Mouse (Mus musculus) liver, embryonic 16.5 days (tissue): ENCODE measurements around the gene Dek. TPM values are rescaled to one million over a fixed set of nuclear protein-coding genes. Genes with fewer than 3 reads are reported as not detected.

ENCODE experiments used
- ATAC-seq: fragments of 200-750 bp; cut with Nextera tagmentation; 2 replicates; pipeline ENCODE4 v1.8.0; 2017; ENCODE audit warnings: low read depth, mild to moderate bottlenecking, moderate number of reproducible peaks, moderate library complexity
- H3K27ac ChIP-seq: fragments of 300-500 bp; sonication (generic); 2 replicates; pipeline ENCODE4 v1.5.1; 2014; ENCODE audit warnings: mild to moderate bottlenecking, low read length
- H3K27me3 ChIP-seq: fragments of 300-500 bp; sonication (generic); 2 replicates; pipeline ENCODE4 v1.6.1; 2014; ENCODE audit warnings: low read depth, low read length, mixed read lengths; ENCODE audit not compliant: control insufficient read depth, insufficient read depth
- H3K36me3 ChIP-seq: fragments of 300-500 bp; sonication (generic); 2 replicates; pipeline ENCODE4 v1.6.1; 2014; ENCODE audit warnings: mild to moderate bottlenecking; ENCODE audit not compliant: control insufficient read depth, insufficient read depth
- H3K4me1 ChIP-seq: fragments of 300-500 bp; sonication (generic); 2 replicates; pipeline ENCODE4 v1.6.1; 2014; ENCODE audit warnings: low read depth, low read length, mixed read lengths; ENCODE audit not compliant: control insufficient read depth
- H3K4me2 ChIP-seq: fragments of 300-500 bp; sonication (generic); 2 replicates; pipeline ENCODE4 v1.6.1; 2014; ENCODE audit warnings: low read depth, low read length, mixed read lengths
- H3K4me3 ChIP-seq: fragments of 300-500 bp; sonication (generic); 2 replicates; pipeline ENCODE4 v1.5.1; 2014; ENCODE audit warnings: low read depth, mild to moderate bottlenecking, low read length
- H3K9ac ChIP-seq: fragments of 300-500 bp; sonication (generic); 2 replicates; pipeline ENCODE4 v1.6.1; 2014; ENCODE audit warnings: low read depth, low read length
- H3K9me3 ChIP-seq: fragments of 300-500 bp; sonication (generic); replicated peaks from 2 replicates; pipeline ENCODE4 v1.6.1; 2016; ENCODE audit warnings: low read length; ENCODE audit not compliant: control insufficient read depth
- WGBS: fragments of 180-500 bp; shearing (Covaris S2); extraction: QIAGEN DNeasy Blood & Tissue Kit; methylation state at CpG from one replicate; pipeline ENCODE4 v1.1.7; 2014; ENCODE audit not compliant: insufficient replicate concordance; 5-methylcytosine and 5-hydroxymethylcytosine counted together
- polyA plus RNA-seq: library from polyadenylated mRNA; unstranded; fragments of >200 nt; fragmentation: Nextera tagmentation; extraction: Ambion mirVana; gene quantifications from 2 replicates; pipeline ENCODE4 v1.2.1, GENCODE M21; 2015

Gene Dek
- polyA plus RNA-seq, 1 experiment from 2014 or later: 294 TPM

GRCm38 (mm10) chr13:47142764-47143163 is 36.8 kb upstream of the Dek start:
- WGBS: 57% methylated on average over 6 of the region's 6 CpGs
- no peak overlapping the region for H3K4me2 ChIP-seq
- H3K4me1 ChIP-seq: no peaks in the 10 kb centered on the region
- H3K9me3 ChIP-seq: no peaks in the 10 kb centered on the region
- no peak overlapping the region for H3K4me3 ChIP-seq
- no peak for ATAC-seq
- H3K36me3 ChIP-seq: no peaks in the 10 kb centered on the region
- H3K27ac ChIP-seq: no peak overlapping the region
- H3K9ac ChIP-seq: no peak overlapping the region
- no peaks in the 10 kb centered on the region for H3K27me3 ChIP-seq

- Histone ChIP-seq H3K27ac (no peak overlapping the region), H3K4me2 (no peak overlapping the region), H3K27me3 (no peaks in the 10 kb centered on the region), H3K36me3 (no peaks in the 10 kb centered on the region), H3K9ac (no peak overlapping the region), H3K4me1 (no peaks in the 10 kb centered on the region), H3K4me3 (no peak overlapping the region), H3K9me3 (no peaks in the 10 kb centered on the region)
- ATAC-seq: no peak
- WGBS: 68% methylated on average over 7 of the region's 7 CpGs
Measured at GRCm38 (mm10) chr13:47135741-47136140, 29.7 kb upstream of the Dek start.

GRCm38 (mm10) chr13:47134836-47135235 is 28.8 kb upstream of the Dek start:
- Histone ChIP-seq H3K9me3 (no peaks in the 10 kb centered on the region), H3K9ac (no peak overlapping the region), H3K27me3 (no peaks in the 10 kb centered on the region), H3K36me3 (no peaks in the 10 kb centered on the region), H3K4me2 (no peak overlapping the region), H3K4me3 (no peak overlapping the region), H3K4me1 (no peaks in the 10 kb centered on the region), H3K27ac (no peak overlapping the region)
- WGBS: 83% methylated on average over 7 of the region's 7 CpGs
- ATAC-seq: no peak

- WGBS: 77% methylated on average over 8 of the region's 8 CpGs
Measured at GRCm38 (mm10) chr13:47133058-47133457, 27.1 kb upstream of the Dek start.

GRCm38 (mm10) chr13:47129090-47129489 is 23.1 kb upstream of the Dek start:
- Histone ChIP-seq H3K36me3 (no peaks in the 10 kb centered on the region), H3K27ac (no peak overlapping the region), H3K9ac (no peak overlapping the region), H3K27me3 (peaks cover 3% of the 10 kb centered on the region), H3K9me3 (no peaks in the 10 kb centered on the region), H3K4me2 (no peak overlapping the region), H3K4me3 (no peak overlapping the region), H3K4me1 (no peaks in the 10 kb centered on the region; the same call in 1 of the 2 replicates)
- 66% methylated on average over 4 of the region's 4 CpGs for WGBS
- ATAC-seq: no peak

More at GRCm38 (mm10) chr13:47133058-47133457, 27.1 kb upstream of the Dek start:
- Histone ChIP-seq H3K27ac (no peak overlapping the region), H3K4me1 (no peaks in the 10 kb centered on the region), H3K4me2 (no peak overlapping the region), H3K9ac (no peak overlapping the region), H3K4me3 (no peak overlapping the region), H3K9me3 (no peaks in the 10 kb centered on the region), H3K36me3 (no peaks in the 10 kb centered on the region), H3K27me3 (no peaks in the 10 kb centered on the region)
- no peak for ATAC-seq

GRCm38 (mm10) chr13:47125595-47125994 is 19.6 kb upstream of the Dek start:
- Histone ChIP-seq H3K4me3 (no peak overlapping the region), H3K4me1 (no peaks in the 10 kb centered on the region; the same call in 1 of the 2 replicates), H3K36me3 (no peaks in the 10 kb centered on the region), H3K9ac (no peak overlapping the region), H3K4me2 (no peak overlapping the region), H3K9me3 (no peaks in the 10 kb centered on the region), H3K27me3 (peaks cover 35% of the 10 kb centered on the region), H3K27ac (no peak overlapping the region)
- WGBS: 68% methylated on average over 5 of the region's 5 CpGs
- no peak for ATAC-seq

GRCm38 (mm10) chr13:47124986-47125385 is 19.0 kb upstream of the Dek start:
- H3K9ac ChIP-seq: no peak overlapping the region
- no peak overlapping the region for H3K4me3 ChIP-seq
- no peak overlapping the region for H3K4me2 ChIP-seq
- H3K36me3 ChIP-seq: no peaks in the 10 kb centered on the region
- WGBS: 77% methylated on average over 6 of the region's 6 CpGs
- no peak overlapping the region for H3K27ac ChIP-seq
- no peaks in the 10 kb centered on the region for H3K9me3 ChIP-seq
- H3K4me1 ChIP-seq: no peaks in the 10 kb centered on the region; the same call in 1 of the 2 replicates
- ATAC-seq: no peak
- H3K27me3 ChIP-seq: peaks cover 35% of the 10 kb centered on the region

- peaks cover 35% of the 10 kb centered on the region for H3K27me3 ChIP-seq
- no peaks in the 10 kb centered on the region for H3K36me3 ChIP-seq
- 59% methylated on average over 3 of the region's 3 CpGs for WGBS
- no peaks in the 10 kb centered on the region for H3K9me3 ChIP-seq
- no peak overlapping the region for H3K4me2 ChIP-seq
- ATAC-seq: peak; percentile 80
- H3K27ac ChIP-seq: no peak overlapping the region
- no peaks in the 10 kb centered on the region; the same call in 1 of the 2 replicates for H3K4me1 ChIP-seq
- H3K4me3 ChIP-seq: no peak overlapping the region
- no peak overlapping the region for H3K9ac ChIP-seq
Measured at GRCm38 (mm10) chr13:47124449-47124848, 18.4 kb upstream of the Dek start.

- Histone ChIP-seq H3K4me3 (peak within 1 kb of the TSS; percentile 60), H3K9ac (peak within 1 kb of the TSS; percentile 54), H3K9me3 (no peaks in the 10 kb centered on the region), H3K36me3 (no peaks in the 10 kb centered on the region), H3K4me2 (peak within 1 kb of the TSS; percentile 59), H3K27me3 (peaks cover 35% of the 10 kb centered on the region), H3K27ac (0 out of 2 replicates have a peak within 1 kb of the TSS, but pooled peaks have one; percentile 24), H3K4me1 (no peaks in the 10 kb centered on the region; the same call in 1 of the 2 replicates)
- ATAC-seq: peak; percentile 63
- WGBS: 3% methylated on average over 55 of the region's 55 CpGs
Measured at GRCm38 (mm10) chr13:47122537-47123430, 16.8 kb upstream of the Dek start, which contains the start of gene Rnf144b. Gene Rnf144b, plus strand, starts transcription at chr13:47122656.
